Mouse (Mus musculus) right cerebral cortex, adult 18-20 months (tissue): ENCODE data around the gene Tmem204.

ENCODE experiments used
- DNase-seq: peaks from one replicate; pipeline ENCODE4 v3.0.0; 2022; ENCODE audit warnings: mixed read lengths

The Tmem204 gene

DNA sequence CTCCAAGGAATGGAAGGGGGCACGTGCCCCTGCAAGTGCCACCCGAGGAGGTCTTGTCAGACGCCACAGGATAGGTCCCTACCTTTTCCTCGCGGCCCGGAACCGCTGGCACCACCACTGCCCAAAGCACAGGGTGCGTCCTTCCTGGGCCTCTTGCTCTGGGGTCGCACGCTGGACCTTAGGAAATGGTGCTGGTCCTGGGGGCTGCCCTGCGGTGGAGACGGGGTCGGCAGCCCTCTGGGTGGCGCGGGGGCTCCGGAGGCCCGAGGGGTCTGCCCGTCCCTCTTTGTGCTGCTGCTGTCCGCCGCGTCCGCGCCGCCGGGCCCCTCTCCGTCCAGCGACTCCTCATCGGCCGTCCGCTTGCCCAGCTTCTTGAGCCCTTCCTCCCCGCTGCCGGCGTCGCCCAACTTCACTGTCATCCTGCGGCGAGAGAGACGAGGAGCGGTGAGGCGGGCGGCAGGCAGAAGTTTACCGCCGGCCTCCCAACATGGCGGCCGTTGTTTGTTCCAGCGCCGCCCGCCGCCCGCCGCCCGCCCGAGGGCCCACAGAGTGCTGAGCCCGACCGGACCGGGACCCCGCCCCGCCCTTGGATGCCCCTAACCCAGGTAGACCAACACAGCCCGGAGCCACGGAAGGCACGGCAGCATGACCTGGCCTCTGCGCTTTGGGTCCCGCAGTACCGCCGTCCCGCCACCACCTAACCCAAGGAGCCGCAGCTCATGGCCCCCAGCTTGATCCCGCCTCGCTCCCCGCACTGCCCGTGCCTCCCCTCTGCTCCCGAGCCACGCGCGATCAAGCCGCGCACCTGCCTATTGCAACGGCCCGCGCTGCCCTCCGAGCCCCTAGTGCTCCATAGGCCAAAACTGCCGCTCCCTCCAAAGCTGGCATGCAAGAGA, 69.5 kb downstream of the Tmem204 start:
- DNase-seq = no peak
